Mouse (Mus musculus) heart, adult 2 months (tissue): ENCODE results near the gene Iglon5.

Source experiments
- CTCF ChIP-seq: fragments of 200-600 bp; IDR thresholded peaks from 2 replicates; pipeline ENCODE4 v1.8.1; 2022; ENCODE audit warnings: antibody characterized with exemption, mild to moderate bottlenecking, moderate library complexity
- EP300 ChIP-seq: fragments of 200-500 bp; IDR thresholded peaks from 2 replicates; pipeline ENCODE4 v1.6.1; 2011; ENCODE audit warnings: low read depth, low read length, control low read depth; ENCODE audit not compliant: insufficient read depth
- POLR2A ChIP-seq: fragments of 200-500 bp; IDR thresholded peaks from 2 replicates; pipeline ENCODE4 v1.6.1; 2011; ENCODE audit warnings: mild to moderate bottlenecking, low read depth, low read length, control low read depth; ENCODE audit not compliant: insufficient read depth

GRCm38 (mm10) chr7:43434676-43435075 is 55.2 kb downstream of the Iglon5 start:
- no peak for TF ChIP-seq CTCF
- no peak for TF ChIP-seq EP300
- TF ChIP-seq POLR2A: no peak
